Mouse (Mus musculus) thymus, postnatal 36 days (tissue): ENCODE data around the gene Rxrg.
A peak's percentile ranks its signal among the peaks of the same experiment; 100 is the strongest.

Source experiments
- DNase-seq, 2 experiments: peaks; one replicate each; pipeline ENCODE4 v3.0.0; 2022; ENCODE audit warnings: mixed read lengths in 2 of 2

Gene Rxrg

GRCm38 (mm10) chr1:167648670-167649069 is 50.5 kb downstream of the Rxrg start:
- DNase-seq, result no peak

- DNase-seq, result no peak
Measured at GRCm38 (mm10) chr1:167649122-167649633, 51.0 kb downstream of the Rxrg start.

- DNase-seq, result no peak
Measured at GRCm38 (mm10) chr1:167652336-167652735, 54.2 kb downstream of the Rxrg start.

GRCm38 (mm10) chr1:167659065-167659464 is 60.9 kb downstream of the Rxrg start:
- DNase-seq, result no peak

GRCm38 (mm10) chr1:167660521-167661101 is 62.4 kb downstream of the Rxrg start:
- DNase-seq, result no peak

- no peak for DNase-seq
Measured at GRCm38 (mm10) chr1:167661123-167661522, 62.9 kb downstream of the Rxrg start.

- no peak for DNase-seq
Measured at GRCm38 (mm10) chr1:167663136-167663535, 65.0 kb downstream of the Rxrg start.

- peak; percentile 27 to 30 for DNase-seq
Measured at GRCm38 (mm10) chr1:167669796-167670195, 71.6 kb downstream of the Rxrg start.

- DNase-seq, result no peak
Measured at GRCm38 (mm10) chr1:167672433-167672987, 74.3 kb downstream of the Rxrg start.

GRCm38 (mm10) chr1:167679061-167679460 is 80.9 kb downstream of the Rxrg start:
- no peak for DNase-seq

- no peak for DNase-seq
Measured at GRCm38 (mm10) chr1:167688001-167688346, 89.8 kb downstream of the Rxrg start.

- DNase-seq, result no peak
Measured at GRCm38 (mm10) chr1:167688347-167689231, 90.4 kb downstream of the Rxrg start.

GRCm38 (mm10) chr1:167689232-167689261 is 90.9 kb downstream of the Rxrg start, which contains the start of gene Lmx1a:
Gene Lmx1a, plus strand, starts transcription at chr1:167689237.
- no peak for DNase-seq
